Mouse (Mus musculus): Measurements from ENCODE around the gene Dnah11.
"Not testable (repeated sequence)": the region's sequence is repeated elsewhere in the genome, so short reads cannot be mapped to it uniquely, and the experiment has no call there.

Gene Dnah11

DNA sequence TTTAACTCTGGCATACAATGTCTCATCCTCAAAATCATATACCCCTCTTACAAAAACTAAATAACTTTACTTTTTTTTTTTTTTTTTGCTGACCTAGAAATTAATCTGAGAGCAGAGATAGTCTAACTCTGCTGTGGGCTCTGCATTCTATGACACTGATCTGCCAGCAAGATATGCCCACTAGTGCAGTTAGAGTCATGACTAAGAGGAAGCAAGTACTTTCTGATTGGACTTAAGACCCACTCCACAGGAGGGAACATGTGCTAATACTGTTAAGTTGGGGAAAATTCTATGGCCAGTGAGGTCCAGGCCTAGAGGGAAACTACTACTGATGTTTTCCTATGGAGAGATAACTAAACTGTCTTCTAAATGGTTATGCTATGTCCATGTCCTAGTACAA, 225.1 kb downstream of the Dnah11 start:
- DNase-seq (ENCODE audit: low read depth): no peak

DNA sequence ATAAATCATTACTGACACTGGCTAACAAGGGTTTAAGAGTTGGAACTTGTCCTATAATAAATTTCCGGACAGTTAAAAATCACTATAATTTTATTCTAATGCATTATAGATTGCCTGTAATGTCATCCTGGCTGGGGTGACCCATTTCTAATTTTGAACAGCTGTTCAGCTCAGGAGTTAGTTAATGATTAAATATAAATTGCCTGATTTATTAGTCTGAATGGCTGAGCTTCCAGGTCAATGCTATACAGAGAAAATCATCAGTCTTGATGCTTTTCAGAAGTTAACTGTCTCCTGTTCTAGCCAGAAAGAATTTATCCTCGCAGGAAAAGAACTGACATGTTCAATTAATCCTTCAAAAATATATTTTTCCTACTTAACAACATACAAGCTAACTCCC, 236.1 kb downstream of the Dnah11 start:
- no peak for DNase-seq (ENCODE audit: low read depth)

DNA sequence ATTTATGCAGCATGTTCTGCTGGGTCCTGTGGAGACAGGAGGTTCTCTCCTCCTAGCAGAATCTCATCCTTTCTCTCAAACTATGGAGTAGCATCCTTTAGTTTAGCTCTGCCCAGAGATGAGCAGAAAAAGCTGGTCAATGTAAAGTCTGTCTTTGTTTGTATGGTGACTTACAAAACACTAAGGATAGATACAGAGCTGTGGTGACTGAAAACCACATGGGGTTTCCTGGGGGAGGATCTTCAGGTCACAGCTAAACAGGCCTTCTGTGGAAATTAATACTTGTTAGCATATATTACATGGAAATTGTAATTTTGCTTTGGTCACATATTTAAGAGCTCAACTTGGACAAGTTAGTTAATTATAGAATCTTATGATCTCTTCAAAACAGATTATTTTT, 239.6 kb downstream of the Dnah11 start:
- DNase-seq (ENCODE audit: low read depth): peak; percentile 52

DNA sequence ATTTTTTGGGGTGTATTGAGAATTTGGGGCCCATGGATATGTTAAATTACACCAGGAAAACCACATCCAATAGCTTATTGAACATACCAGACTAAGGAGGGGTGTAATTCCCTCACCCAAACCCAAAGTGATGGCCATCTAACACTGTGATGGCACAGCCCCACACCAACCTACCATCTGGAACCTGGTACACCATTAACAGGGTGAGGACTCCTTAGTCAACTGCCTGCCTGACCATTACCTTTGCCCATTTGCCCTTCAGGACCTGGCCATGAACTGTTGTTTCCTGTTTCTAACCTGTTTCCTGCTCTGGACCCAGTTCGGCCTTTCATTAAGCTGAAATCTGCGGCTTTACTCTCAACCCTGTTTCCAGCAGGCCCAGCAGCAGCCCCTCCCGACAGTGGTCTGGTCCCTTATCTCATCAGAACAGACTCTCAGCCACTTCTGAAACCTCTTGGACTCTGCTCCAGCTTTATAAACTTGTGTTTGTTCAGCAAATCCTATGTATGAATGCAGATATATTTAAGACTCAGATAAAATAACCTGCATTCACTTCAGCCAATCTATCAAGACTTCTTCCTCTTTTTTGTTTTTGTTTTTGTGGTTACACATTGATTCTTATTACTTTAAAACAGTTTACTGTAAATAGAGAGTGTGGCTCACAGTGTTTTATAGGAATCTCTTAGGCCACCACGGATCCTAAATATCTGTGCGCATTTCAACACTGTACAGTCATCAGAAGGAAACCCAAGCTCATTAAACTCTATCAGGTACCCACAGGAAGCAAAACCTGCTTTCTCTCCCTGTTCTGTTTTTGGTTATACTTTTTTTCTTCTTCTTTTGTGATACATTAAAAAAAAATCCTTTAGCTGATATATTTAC, 251.8 kb downstream of the Dnah11 start:
- DNase-seq (ENCODE audit: low read depth): no peak

GRCm38 (mm10) chr12:117941947-117942346, 256.9 kb downstream of the Dnah11 start:
- peak; percentile 63 for DNase-seq (ENCODE audit: low read depth)

DNA sequence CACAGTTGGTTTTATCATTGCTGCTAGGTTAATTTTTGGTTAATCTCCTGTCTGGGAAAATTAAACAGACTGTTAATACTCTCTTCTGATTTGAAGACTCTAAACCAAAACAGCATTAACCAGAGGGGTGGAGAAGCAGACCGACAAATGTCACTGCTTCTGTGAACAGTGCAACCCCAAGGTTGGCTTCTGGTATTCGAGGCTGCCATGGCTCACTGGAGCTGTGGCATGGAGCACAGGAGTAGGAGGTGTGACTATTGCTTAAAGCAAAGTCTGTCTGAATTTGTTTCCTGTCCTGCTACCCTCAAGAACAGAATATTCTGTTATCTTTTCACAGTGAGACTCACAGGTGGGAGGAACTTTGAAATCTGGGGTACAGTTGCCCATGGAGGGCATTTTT, 260.6 kb downstream of the Dnah11 start:
- no peak for DNase-seq (ENCODE audit: low read depth)

DNA sequence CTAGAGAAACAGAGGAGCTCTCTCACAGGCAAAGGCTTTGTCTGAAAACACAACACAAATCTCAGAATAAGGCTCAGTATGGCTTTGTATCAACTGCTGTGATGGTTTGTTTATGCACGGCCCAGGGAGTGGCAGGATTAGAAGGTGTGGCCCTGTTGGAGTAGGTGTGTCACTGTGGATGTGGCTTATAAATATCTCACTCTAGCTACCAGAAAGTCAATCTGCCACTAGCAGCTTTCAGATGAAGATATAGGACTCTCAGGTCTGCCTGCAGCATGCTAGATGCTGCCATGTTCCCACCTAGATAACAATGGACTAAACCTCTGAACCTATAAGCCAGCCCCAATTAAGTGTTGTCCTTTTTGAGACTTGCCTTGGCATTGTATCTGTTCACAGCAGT, 266.8 kb downstream of the Dnah11 start:
- peak; percentile 26 for DNase-seq (ENCODE audit: low read depth)

- DNase-seq (ENCODE audit: low read depth): no peak
Measured at GRCm38 (mm10) chr12:117929768-117930167, 269.1 kb downstream of the Dnah11 start.

DNA sequence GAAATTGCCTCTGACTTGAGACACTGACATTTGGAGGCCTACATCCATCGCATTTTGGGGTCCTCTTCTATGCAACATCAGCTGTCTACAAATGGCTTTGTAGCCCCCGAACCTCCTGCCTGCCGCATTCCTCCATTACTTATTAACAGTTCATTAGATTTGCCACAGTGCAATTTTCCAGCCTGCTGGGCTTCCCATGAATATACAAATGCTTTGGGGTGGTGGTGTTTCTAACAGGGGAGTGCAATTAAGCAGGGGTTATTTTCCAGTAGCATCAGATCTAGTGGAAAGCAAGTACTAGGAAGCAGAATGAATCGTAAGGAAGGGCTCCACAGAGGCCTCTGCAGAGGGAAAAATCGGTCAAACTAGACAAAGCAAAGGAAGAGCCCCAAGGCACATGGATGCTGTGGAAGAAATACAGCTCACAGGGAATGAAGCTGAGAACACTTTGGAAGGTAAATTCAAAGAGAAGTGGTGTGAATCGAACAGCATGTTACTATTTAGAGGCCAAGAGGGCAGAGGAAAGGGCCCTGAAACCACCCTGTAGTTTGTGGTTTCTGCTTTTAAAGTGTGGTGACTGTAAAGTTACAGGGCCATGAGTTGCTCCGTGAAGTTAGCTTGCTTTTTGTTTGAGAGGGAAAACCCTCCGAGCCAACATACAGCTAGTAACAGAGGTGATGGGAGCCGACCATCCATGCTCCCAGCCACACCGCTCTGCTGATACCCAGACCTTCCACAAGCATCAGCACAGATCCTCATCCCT, 282.8 kb downstream of the Dnah11 start:
- DNase-seq (ENCODE audit: low read depth): peak; percentile 5

DNA sequence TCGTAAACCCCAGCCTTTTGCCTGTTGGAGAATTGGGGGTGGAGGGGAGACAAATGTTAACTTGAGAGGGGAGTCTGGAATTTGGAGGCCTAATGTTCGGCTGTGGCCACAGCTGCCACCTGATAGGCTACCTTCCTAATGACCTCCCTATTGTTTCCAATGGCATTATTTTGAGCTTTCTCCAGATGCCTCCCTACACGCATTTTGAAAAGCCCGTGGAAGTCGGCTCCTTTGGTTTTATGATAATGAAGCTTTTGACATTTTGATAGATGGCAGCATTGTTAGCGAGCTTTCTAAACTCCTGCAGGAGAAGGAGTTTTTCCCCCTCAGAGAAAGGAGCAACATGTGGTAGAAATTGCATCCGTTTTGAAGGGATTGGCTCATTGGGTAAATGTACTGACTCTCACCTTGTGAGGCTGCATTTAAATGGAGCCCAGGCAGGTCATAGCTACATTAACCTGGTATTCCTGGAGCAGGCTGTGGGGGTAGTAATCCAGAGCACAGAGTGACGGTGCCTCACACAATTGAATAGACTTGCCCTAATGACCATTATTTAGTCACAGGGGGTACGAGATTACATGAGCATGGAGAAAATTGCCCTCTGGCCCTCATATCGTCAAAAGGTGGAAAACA, 284.1 kb downstream of the Dnah11 start:
- DNase-seq (ENCODE audit: low read depth): no peak

DNA sequence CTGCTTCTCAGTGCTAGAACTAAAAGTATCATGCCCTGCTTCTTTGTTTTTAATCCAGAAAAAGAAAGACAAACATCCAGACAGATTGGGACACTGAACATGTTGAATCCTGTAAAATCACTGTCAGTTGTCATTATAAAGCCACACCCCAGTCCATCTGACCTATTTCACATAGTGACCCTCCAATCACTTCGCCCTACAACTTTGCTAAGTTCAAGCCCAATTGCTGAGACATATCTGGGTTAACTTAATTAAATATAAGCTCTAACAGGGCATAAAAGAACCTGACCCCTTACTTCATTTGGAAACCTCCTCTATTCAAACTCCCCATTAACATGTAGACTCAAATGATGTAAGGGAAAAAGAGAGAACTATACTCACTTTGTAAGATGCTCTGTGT, 287.4 kb downstream of the Dnah11 start:
- no peak for DNase-seq (ENCODE audit: low read depth)

GRCm38 (mm10) chr12:117905232-117905840, 293.5 kb downstream of the Dnah11 start:
- not testable (repeated sequence) for DNase-seq (ENCODE audit: low read depth)

GRCm38 (mm10) chr12:117903671-117904070, 295.2 kb downstream of the Dnah11 start:
- no peak for DNase-seq (ENCODE audit: low read depth)

DNA sequence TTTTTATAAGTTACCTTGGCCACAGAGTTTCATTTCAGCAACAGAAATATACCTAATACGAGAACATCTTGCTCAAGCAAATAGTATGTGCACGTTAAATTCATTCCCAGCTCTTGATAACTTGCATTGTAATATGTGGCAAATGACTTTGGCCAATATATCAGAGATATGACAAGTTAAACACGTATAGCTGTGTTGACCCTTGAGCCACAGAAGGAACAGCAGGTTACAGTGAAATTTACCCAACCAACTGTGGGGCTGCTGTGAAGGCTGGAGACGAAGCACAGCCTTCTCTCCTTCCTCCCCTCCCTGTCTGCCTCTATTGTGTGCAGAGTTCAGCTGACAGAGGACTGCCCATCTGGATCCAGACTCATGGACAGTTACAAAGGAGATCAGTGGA, 297.5 kb downstream of the Dnah11 start:
- DNase-seq (ENCODE audit: low read depth): not testable (repeated sequence)

DNA sequence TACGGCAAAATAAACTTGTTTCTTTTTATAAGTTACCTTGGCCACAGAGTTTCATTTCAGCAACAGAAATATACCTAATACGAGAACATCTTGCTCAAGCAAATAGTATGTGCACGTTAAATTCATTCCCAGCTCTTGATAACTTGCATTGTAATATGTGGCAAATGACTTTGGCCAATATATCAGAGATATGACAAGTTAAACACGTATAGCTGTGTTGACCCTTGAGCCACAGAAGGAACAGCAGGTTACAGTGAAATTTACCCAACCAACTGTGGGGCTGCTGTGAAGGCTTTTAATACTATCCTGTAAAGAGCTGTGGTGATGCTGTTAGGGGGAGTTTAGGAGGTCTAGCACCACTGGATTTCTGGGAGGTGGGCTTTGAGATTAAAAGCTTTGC, 298.0 kb downstream of the Dnah11 start:
- not testable (repeated sequence) for DNase-seq (ENCODE audit: low read depth)

GRCm38 (mm10) chr12:117887422-117887821, 311.4 kb downstream of the Dnah11 start:
- DNase-seq (ENCODE audit: low read depth): no peak

- DNase-seq (ENCODE audit: low read depth): no peak
Measured at GRCm38 (mm10) chr12:117884627-117885026, 314.2 kb downstream of the Dnah11 start.

GRCm38 (mm10) chr12:117878341-117878740, 320.5 kb downstream of the Dnah11 start:
- DNase-seq (ENCODE audit: low read depth): no peak

- no peak for DNase-seq (ENCODE audit: low read depth)
Measured at GRCm38 (mm10) chr12:117872265-117872664, 326.6 kb downstream of the Dnah11 start.

GRCm38 (mm10) chr12:117867708-117868564, 330.9 kb downstream of the Dnah11 start:
- DNase-seq (ENCODE audit: low read depth): no peak

DNA sequence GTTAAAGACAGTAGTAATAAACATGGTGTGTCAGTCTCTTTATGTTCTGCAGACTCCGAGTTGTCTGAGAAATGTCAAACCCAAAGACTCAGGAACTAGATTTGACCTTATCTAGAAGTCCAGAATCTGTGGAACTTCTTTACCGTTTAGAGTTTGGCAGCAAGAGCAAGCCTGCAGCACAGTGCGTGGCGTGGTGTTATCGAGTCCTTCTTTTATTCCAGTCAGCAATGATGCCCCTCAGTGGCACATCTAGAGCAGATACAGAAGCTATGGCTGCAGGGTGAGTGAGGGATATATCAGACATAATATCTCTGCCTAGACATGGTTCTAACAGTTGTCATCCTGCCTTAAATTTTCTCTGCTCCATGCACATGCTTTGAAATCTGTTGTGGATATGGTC, 336.2 kb downstream of the Dnah11 start:
- DNase-seq (ENCODE audit: low read depth): no peak
